Mouse (Mus musculus): ENCODE measurements around the gene Lad1. TPM values are rescaled to one million over a fixed set of nuclear protein-coding genes. Genes with fewer than 3 reads are reported as not detected.

Gene Lad1
- total and polyA plus RNA-seq, 2 experiments from 2014 or later: 0.21 to 0.40 TPM

DNA sequence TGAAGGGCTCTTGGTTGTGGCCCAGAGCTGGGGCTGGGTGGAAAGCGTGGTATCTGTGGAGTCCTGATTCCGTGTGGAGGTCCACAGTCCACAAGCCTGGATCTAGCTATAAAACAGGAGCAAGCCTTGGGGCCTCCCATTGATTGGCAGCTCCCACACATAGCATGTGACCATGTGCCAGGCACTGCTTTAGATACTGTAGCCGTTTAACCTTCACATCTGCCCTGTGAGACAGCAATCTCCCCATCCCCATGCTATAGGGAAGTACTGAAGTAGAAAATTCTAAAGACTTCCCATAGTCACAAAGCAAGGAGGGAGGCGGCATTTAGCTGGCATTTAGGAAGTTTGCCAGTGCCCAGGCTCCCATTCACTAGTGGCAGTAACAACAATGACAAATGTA, 5.3 kb upstream of the Lad1 start:
- H3K4me2 ChIP-seq (ENCODE audit: low read depth, low read length): no peak overlapping the region
- 40% methylated on average over 4 of the region's 4 CpGs for WGBS
- ATAC-seq: no peak
- no peak overlapping the region for H3K4me3 ChIP-seq (ENCODE audit: low read length)
- no peaks in the 10 kb centered on the region for H3K9me3 ChIP-seq (ENCODE audit: low read length)
- H3K36me3 ChIP-seq (ENCODE audit: insufficient read depth, low read length): no peaks in the 10 kb centered on the region
- H3K27ac ChIP-seq: no peak overlapping the region
- H3K27me3 ChIP-seq (ENCODE audit: insufficient read depth, low read length): peaks cover 12% of the 10 kb centered on the region; the same call in 1 of the 2 replicates
- DNase-seq (ENCODE audit: low spot score): no peak
- H3K9ac ChIP-seq (replicated peaks; ENCODE audit: low read length): no peak overlapping the region
- H3K4me1 ChIP-seq (ENCODE audit: insufficient read depth, low read length): 0 out of 2 replicates have a peak, but pooled peaks cover 10% of the 10 kb centered on the region
- TF ChIP-seq CTCF (IDR thresholded peaks at IDR 0.05; ENCODE audit: low read depth): no peak

DNA sequence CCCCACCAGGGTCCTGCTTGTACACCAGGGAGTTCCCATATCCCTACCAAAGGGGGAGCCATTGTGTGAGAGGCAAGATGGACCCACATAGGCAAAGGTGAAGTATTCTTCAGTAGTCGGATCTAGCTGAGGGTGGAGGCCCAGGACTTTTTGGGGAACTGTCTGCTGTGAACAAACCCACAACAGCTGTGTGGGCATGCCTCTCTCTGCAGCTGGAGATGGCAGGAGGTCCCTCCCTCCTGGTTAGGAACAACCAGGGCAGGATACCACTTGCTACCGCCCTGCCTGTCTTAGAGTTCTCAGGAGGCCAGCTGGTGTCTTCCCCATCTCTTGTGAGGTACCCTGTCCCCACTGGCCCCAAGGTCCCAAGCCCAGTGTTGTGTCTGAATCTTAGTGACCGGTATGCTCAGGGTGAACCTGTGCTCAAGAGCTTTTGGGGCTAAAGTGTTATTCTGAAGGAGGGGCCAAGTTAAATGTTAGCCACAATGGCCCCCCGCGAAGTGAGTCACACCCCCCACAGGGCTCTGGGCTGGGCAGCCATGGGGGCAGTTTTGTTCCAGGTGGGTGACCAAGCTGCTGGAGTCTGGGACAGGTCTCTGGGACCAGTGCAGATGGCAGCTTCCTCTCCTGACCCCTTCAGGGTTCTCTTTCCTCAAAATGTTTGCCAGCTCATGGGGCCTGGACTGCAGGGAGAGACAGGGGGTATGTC, 4.6 kb upstream of the Lad1 start:
- no peak overlapping the region for H3K9ac ChIP-seq (replicated peaks; ENCODE audit: low read length)
- H3K9me3 ChIP-seq (ENCODE audit: low read length): no peaks in the 10 kb centered on the region
- no peaks in the 10 kb centered on the region for H3K36me3 ChIP-seq (ENCODE audit: insufficient read depth, low read length)
- no peak overlapping the region for H3K4me2 ChIP-seq (ENCODE audit: low read depth, low read length)
- DNase-seq (ENCODE audit: low spot score): no peak
- no peak for TF ChIP-seq CTCF (IDR thresholded peaks at IDR 0.05; ENCODE audit: low read depth)
- H3K27me3 ChIP-seq (ENCODE audit: insufficient read depth, low read length): peaks cover 17% of the 10 kb centered on the region
- H3K27ac ChIP-seq: no peak overlapping the region
- WGBS: 76% methylated on average over 5 of the region's 5 CpGs
- no peak overlapping the region for H3K4me3 ChIP-seq (ENCODE audit: low read length)
- H3K4me1 ChIP-seq (ENCODE audit: insufficient read depth, low read length): peaks cover 13% of the 10 kb centered on the region; the same call in 1 of the 2 replicates
- no peak for ATAC-seq

GRCm38 (mm10) chr1:135814531-135814930, 3.9 kb upstream of the Lad1 start:
- H3K27me3 ChIP-seq (ENCODE audit: insufficient read depth, low read length): peaks cover 17% of the 10 kb centered on the region
- DNase-seq (ENCODE audit: low spot score) (no peak), ATAC-seq (no peak)
- no peak overlapping the region for H3K9ac ChIP-seq (replicated peaks; ENCODE audit: low read length)
- whole genome bisulfite sequencing: 71% methylated on average over 5 of the region's 5 CpGs
- H3K27ac ChIP-seq: no peak overlapping the region
- H3K36me3 ChIP-seq (ENCODE audit: insufficient read depth, low read length): no peaks in the 10 kb centered on the region
- peaks cover 16% of the 10 kb centered on the region; the same call in 1 of the 2 replicates for H3K4me1 ChIP-seq (ENCODE audit: insufficient read depth, low read length)
- no peak overlapping the region for H3K4me3 ChIP-seq (ENCODE audit: low read length)
- no peak overlapping the region for H3K4me2 ChIP-seq (ENCODE audit: low read depth, low read length)
- no peaks in the 10 kb centered on the region for H3K9me3 ChIP-seq (ENCODE audit: low read length)
- no peak for TF ChIP-seq CTCF (IDR thresholded peaks at IDR 0.05; ENCODE audit: low read depth)

DNA sequence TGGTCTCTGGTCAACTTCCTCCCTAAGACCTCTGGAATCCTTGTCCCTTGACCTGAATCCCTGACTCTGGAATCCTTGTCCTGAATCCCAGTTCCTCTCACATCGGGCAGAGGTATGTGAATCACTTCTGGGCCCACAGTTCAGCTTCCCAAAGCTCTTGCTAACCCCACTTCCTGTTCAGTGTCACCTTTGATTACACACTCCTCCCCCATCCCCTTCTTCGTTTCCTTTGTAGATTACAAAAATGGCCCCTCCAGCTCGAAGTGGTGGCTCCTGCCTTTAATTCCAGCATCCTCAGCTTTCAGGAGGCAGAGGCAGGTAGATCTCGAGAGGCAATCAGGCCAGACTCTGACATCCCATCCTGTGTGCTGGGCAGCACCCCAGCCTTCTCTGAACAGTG, 803 bp upstream of the Lad1 start:
- H3K9ac ChIP-seq (replicated peaks; ENCODE audit: low read length): no peak overlapping the region
- H3K4me3 ChIP-seq (ENCODE audit: low read length): no peak overlapping the region
- peaks cover 16% of the 10 kb centered on the region; the same call in 1 of the 2 replicates for H3K4me1 ChIP-seq (ENCODE audit: insufficient read depth, low read length)
- WGBS: 77% methylated on average over 4 of the region's 4 CpGs
- no peaks in the 10 kb centered on the region for H3K9me3 ChIP-seq (ENCODE audit: low read length)
- no peak for TF ChIP-seq CTCF (IDR thresholded peaks at IDR 0.05; ENCODE audit: low read depth)
- H3K27me3 ChIP-seq (ENCODE audit: insufficient read depth, low read length): peaks cover 24% of the 10 kb centered on the region
- H3K4me2 ChIP-seq (ENCODE audit: low read depth, low read length): no peak overlapping the region; the same call in 1 of the 2 replicates
- H3K27ac ChIP-seq: no peak overlapping the region
- no peak for DNase-seq (ENCODE audit: low spot score)
- no peak for ATAC-seq
- no peaks in the 10 kb centered on the region for H3K36me3 ChIP-seq (ENCODE audit: insufficient read depth, low read length)

DNA sequence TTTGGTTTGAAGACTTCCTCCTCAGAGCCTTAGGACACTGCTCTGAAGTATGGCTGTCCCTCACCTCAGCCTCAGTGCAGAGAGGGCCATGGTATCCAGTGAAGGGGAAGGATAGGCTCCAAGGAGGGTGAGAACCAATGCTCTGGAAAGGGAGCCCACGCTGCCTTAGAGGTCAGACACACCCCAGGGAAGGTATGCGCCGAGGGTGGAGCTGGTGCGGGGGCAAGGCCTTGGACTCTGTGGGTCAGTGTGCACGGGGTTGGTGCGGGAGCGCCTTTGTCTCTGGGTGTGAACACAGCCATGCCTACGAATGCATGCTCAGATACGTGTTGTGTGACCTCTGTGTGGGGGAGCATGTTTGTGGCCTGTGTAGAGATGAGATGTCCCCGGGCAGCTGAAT, 1.7 kb downstream of the Lad1 start:
- H3K4me1 ChIP-seq (ENCODE audit: insufficient read depth, low read length): peaks cover 6% of the 10 kb centered on the region; the same call in 1 of the 2 replicates
- H3K36me3 ChIP-seq (ENCODE audit: insufficient read depth, low read length): no peaks in the 10 kb centered on the region
- H3K9ac ChIP-seq (replicated peaks; ENCODE audit: low read length): no peak overlapping the region
- ATAC-seq (no peak), DNase-seq (ENCODE audit: low spot score) (no peak)
- H3K9me3 ChIP-seq (ENCODE audit: low read length): no peaks in the 10 kb centered on the region
- no peak for TF ChIP-seq CTCF (IDR thresholded peaks at IDR 0.05; ENCODE audit: low read depth)
- H3K27ac ChIP-seq: no peak overlapping the region
- 86% methylated on average over 10 of the region's 10 CpGs for WGBS
- peaks cover 24% of the 10 kb centered on the region for H3K27me3 ChIP-seq (ENCODE audit: insufficient read depth, low read length)
- H3K4me2 ChIP-seq (ENCODE audit: low read depth, low read length): no peak overlapping the region
- H3K4me3 ChIP-seq (ENCODE audit: low read length): no peak overlapping the region

GRCm38 (mm10) chr1:135820736-135821364, 2.5 kb downstream of the Lad1 start:
- no peak for TF ChIP-seq CTCF (IDR thresholded peaks at IDR 0.05; ENCODE audit: low read depth)
- no peaks in the 10 kb centered on the region for H3K9me3 ChIP-seq (ENCODE audit: low read length)
- DNase-seq (ENCODE audit: low spot score) (no peak), ATAC-seq (no peak)
- H3K4me1 ChIP-seq (ENCODE audit: insufficient read depth, low read length): peaks cover 6% of the 10 kb centered on the region; the same call in 1 of the 2 replicates
- no peak overlapping the region for H3K27ac ChIP-seq
- H3K4me3 ChIP-seq (ENCODE audit: low read length): no peak overlapping the region
- H3K4me2 ChIP-seq (ENCODE audit: low read depth, low read length): no peak overlapping the region
- no peaks in the 10 kb centered on the region for H3K36me3 ChIP-seq (ENCODE audit: insufficient read depth, low read length)
- peaks cover 24% of the 10 kb centered on the region for H3K27me3 ChIP-seq (ENCODE audit: insufficient read depth, low read length)
- no peak overlapping the region for H3K9ac ChIP-seq (replicated peaks; ENCODE audit: low read length)
- WGBS: 82% methylated on average over 16 of the region's 16 CpGs

DNA sequence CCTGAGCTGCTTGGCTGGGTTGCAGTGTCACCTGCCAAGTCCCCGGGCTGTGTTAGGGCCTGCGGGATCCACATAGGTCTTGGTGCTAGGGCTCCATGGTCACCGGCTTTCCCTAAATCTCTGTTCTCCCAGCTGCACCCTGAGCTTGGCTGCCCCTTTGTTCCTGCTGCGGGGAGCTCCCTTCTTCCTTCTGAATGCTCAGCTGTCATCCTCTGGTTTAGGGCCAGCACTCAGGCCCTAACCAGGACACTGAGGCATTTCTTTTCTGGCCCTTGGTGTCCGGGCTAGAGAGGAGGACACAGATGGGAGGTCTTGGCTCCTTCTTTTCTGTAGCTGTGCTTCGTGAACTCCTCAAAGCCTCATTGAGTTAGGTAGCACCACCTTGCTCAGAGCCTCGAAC, 3.4 kb downstream of the Lad1 start:
- H3K27me3 ChIP-seq (ENCODE audit: insufficient read depth, low read length): peaks cover 24% of the 10 kb centered on the region
- H3K9me3 ChIP-seq (ENCODE audit: low read length): no peaks in the 10 kb centered on the region
- H3K4me2 ChIP-seq (ENCODE audit: low read depth, low read length): no peak overlapping the region
- no peak overlapping the region for H3K4me3 ChIP-seq (ENCODE audit: low read length)
- no peaks in the 10 kb centered on the region for H3K36me3 ChIP-seq (ENCODE audit: insufficient read depth, low read length)
- no peak for DNase-seq (ENCODE audit: low spot score)
- H3K27ac ChIP-seq: no peak overlapping the region
- 62% methylated on average over 7 of the region's 7 CpGs for WGBS
- peaks cover 6% of the 10 kb centered on the region; the same call in 1 of the 2 replicates for H3K4me1 ChIP-seq (ENCODE audit: insufficient read depth, low read length)
- ATAC-seq: no peak
- TF ChIP-seq CTCF (IDR thresholded peaks at IDR 0.05; ENCODE audit: low read depth): no peak
- no peak overlapping the region for H3K9ac ChIP-seq (replicated peaks; ENCODE audit: low read length)

Data from hindbrain, postnatal 0 days (tissue).